Mouse (Mus musculus) embryonic fibroblast, embryonic 13.5 days (primary cell): ENCODE results near the gene Rpsa.

Source experiments
- CTCF ChIP-seq: IDR thresholded peaks from 2 replicates; pipeline ENCODE4 v1.5.1; 2011; ENCODE audit warnings: mild to moderate bottlenecking, control low read depth, low read length, moderate library complexity, borderline replicate concordance; ENCODE audit not compliant: insufficient read depth
- POLR2A ChIP-seq: IDR thresholded peaks from 2 replicates; pipeline ENCODE4 v1.6.1; 2011; ENCODE audit warnings: low read depth, mild to moderate bottlenecking, control low read depth, low read length, moderate library complexity

- TF ChIP-seq CTCF (peak; percentile 78; the same call in 1 of the 2 replicates), POLR2A (peak; percentile 76)
Observed at GRCm38 (mm10) chr9:120110211-120111018, 17.1 kb upstream of the Rpsa start, which contains the start of gene Slc25a38.
